Mouse (Mus musculus) adrenal gland, adult 18-20 months (tissue): ENCODE data around the gene Dhrs1. TPM values are rescaled to one million over a fixed set of nuclear protein-coding genes. Genes with fewer than 3 reads are reported as not detected.

Experiments used
- DNase-seq, 2 experiments: peaks; one replicate each; pipeline ENCODE4 v3.0.0; 2021 to 2022; ENCODE audit warnings: low spot score in 2 of 2
- long read RNA-seq, 2 experiments: library from polyadenylated mRNA; stranded (forward); transcript quantifications; one replicate each; pipeline ENCODE4 v2.0.0; 2021
- total RNA-seq, 2 experiments: library from RNA; stranded (reverse); gene quantifications; 1 replicate in 1 of 2; 2 replicates in 1 of 2; pipeline ENCODE4 v1.2.3; 2021

Gene Dhrs1
- total RNA-seq = 10 to 100 TPM; 60.4 to 72.0 TPM
- long read RNA-seq, experiment 1, transcript Dhrs1-201 (9 exons, 1,477 nt) = major isoform, 35 of 37 reads
- long read RNA-seq, experiment 1, partial matches to known transcripts = 0 of 37 reads
- long read RNA-seq, experiment 1, other reads (novel, unspliced or antisense) = 2 of 37 reads
- long read RNA-seq, experiment 2, transcript Dhrs1-201 (9 exons, 1,477 nt) = major isoform, 46 of 48 reads
- long read RNA-seq, experiment 2, partial matches to known transcripts = 1 of 48 reads
- long read RNA-seq, experiment 2, other reads (novel, unspliced or antisense) = 0 of 48 reads

DNA sequence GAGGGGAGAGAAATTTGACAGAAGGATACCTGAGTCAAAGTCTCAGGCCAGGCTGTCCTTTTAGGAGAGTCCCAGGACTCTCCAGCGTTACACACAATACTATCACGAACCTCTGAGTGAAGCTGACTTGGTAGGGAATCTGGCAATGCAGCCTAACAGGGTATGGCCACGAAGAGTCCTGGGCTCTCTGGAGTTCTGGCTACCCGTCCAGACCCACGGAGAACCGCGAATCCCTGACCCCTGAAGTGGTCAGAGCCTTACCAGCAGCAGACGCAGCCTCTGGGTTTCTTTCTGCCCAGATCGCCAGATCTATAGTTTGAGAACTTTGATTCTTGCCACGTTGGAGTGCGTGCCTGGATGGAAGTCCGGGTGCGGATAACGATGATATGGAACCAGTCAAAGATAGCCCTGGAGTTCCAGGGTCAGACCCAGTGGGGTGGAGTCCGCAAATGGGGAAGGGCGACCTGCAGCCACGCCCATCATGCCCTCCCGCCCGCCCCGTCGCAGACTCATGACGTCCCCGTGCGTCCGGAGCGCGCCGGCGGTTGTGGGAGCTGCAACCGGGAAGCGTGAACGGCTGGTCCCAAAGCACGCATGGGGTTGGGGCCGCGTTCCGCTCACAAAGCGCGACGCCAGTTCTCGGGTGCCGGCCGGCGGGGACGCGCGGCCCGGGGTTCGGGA is at the start of gene Dhrs1, which contains the start of gene Nop9:
Gene Dhrs1 (minus strand): TSS at position 511 of the 681 bp plus-strand sequence.
Gene Nop9 (plus strand): TSS at position 514 of the 681 bp plus-strand sequence.
- DNase-seq = peak; percentile 87 to 88

DNA sequence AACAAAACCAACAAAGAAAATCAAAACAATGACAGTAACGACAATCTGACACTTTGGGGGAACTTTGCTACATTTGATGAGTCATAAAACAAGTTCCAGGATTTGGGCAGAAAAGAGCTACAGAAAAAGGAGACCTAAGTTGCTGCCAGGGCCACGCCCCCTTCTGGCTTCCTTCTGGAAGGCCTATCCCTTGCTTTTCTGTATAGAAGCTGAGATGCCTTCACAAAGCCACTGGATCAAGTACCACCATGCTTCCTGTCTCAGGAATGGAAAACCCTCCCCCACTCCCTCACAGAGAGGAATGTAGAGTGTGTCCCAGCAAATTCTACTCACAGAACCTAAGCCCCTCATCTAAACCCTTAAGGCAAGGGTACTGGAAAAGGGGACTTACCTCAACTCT is 48.5 kb upstream of the Dhrs1 start:
- DNase-seq = no peak

DNA sequence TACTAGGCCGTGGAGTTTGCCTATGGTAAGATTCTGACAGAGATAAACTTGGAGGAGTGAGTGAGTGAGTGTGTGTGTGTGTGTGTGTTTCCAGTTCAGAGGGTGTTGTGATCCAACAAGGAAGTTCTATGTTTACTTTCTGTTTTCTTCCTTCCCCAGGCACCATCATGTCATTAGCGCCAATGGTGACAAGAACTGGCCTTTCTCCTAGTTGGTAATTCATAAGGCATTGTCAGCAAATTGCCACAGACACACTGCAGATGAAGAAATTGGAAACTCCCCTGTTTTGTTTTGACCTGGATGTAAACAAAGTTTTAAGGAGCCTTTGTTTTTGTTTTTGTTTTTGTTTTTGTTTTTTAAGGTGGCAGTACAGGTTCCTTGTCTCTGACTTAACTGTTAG is 48.0 kb upstream of the Dhrs1 start:
- DNase-seq = no peak

GRCm38 (mm10) chr14:55788256-55789050 is 43.0 kb upstream of the Dhrs1 start, which contains the start of gene Ripk3:
Gene Ripk3 (minus strand): TSS chr14:55788865.
- DNase-seq = no peak

GRCm38 (mm10) chr14:55787731-55788130 is 42.2 kb upstream of the Dhrs1 start:
- DNase-seq = no peak

DNA sequence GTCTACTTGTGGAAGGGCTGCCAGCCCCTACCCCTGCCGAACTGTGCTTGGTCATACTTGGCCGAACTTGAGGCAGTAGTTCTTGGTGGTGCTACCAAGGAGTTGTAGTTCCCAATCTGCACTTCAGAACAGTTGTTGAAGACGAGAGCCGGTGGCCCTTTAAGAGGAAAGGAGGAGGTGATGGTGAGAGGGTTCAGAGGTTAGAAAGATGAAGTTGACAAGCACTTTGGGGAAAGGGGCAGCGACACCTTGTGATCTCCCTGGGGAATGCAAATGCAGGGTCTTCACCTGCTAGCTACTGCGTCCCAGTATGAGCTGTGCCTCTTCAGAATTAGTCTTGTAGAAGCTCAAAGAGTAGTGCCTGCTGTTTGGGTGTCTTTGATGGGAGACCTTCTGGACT is 39.7 kb upstream of the Dhrs1 start:
- peak in 1 of 2 experiments; percentile 1 for DNase-seq

DNA sequence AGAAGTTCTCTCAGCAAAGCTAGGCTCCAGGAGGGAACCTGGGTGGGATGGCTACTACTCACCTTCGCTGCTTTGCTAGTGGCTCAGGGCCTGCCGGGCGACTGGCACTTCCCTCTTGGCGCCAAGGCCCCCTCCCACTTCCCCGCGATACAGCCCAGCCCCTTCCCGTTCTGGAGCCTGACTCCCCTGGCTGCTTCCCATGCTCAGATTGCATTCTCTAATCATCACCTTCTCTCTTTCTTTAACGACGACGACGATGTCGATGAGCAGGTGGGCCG is 38.4 kb upstream of the Dhrs1 start, which contains the start of gene Adcy4:
Gene Adcy4 (minus strand): TSS at position 138 of the 278 bp plus-strand sequence.
- peak; percentile 5 to 23 for DNase-seq

- peak; percentile 1 to 25 for DNase-seq
Measured at GRCm38 (mm10) chr14:55783171-55783957, 37.9 kb upstream of the Dhrs1 start.

- peak in 1 of 2 experiments; percentile 1 for DNase-seq
Measured at GRCm38 (mm10) chr14:55782361-55782960, 37.0 kb upstream of the Dhrs1 start.

- DNase-seq = peak; percentile 39 to 55
Measured at GRCm38 (mm10) chr14:55781310-55781709, 35.8 kb upstream of the Dhrs1 start.

DNA sequence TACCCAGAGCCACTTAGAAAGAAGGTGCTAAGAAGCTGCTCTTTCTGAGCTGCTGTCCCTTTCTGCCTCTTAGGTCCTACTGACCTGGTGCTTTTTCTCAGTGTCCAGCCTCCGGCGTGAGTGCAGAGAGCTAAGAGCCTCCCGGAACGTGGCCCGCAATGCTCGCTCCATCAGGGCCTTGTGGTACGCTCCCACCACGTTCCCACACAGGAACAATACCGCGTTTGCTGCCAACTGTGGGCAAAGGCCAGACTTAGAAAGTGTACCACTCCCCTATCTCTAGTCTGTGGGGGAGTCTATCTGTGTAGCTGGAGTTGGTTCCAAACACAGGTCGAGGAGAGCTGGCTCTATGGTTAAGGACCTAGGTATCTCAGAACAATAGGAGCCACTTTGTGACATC is 35.2 kb upstream of the Dhrs1 start:
- DNase-seq = peak; percentile 3 to 16

DNA sequence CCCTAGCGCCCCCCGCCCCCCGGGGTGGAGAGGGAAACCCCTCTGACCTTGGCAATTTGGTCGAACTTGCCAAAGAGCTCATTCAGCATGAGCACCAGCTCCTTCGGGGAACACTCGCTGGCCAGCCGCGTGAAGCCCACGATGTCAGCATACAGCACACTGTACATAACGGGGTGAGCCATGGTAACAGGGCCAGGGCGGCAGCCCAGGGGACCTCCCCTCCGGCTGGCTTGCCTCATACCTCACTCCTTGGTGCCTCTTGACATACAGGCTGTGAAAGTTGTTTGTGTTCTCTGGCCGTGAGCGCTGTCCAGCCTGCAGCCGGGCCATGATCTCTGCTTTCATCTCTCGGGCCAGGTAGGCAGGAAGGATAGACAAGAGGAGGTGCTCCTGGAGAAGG is 34.2 kb upstream of the Dhrs1 start:
- peak in 1 of 2 experiments; percentile 15 for DNase-seq

GRCm38 (mm10) chr14:55778686-55779085 is 33.2 kb upstream of the Dhrs1 start:
- DNase-seq = peak in 1 of 2 experiments; percentile 17

DNA sequence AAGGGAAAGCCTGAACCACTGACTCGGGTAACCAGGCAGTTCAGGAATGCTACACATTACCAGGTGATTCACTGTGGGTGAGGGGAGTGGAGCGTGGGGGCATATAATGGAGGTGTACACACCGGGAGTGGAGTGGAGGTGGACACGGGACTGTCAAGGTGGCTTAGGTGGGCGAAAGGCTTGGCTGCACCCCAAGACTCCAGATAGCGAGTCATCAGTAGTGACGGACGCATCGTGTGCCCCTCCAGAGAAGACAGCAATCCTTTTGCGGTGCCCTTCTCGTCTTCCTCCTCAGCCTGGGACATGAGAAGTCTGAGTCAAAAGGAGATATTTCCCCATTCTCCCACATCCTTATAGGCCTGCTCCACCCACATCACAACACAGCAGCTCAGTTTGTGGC is 32.3 kb upstream of the Dhrs1 start:
- peak in 1 of 2 experiments; percentile 15 for DNase-seq

- no peak for DNase-seq
Measured at GRCm38 (mm10) chr14:55777176-55777575, 31.7 kb upstream of the Dhrs1 start.

GRCm38 (mm10) chr14:55776711-55777110 is 31.2 kb upstream of the Dhrs1 start:
- peak in 1 of 2 experiments; percentile 5 for DNase-seq

DNA sequence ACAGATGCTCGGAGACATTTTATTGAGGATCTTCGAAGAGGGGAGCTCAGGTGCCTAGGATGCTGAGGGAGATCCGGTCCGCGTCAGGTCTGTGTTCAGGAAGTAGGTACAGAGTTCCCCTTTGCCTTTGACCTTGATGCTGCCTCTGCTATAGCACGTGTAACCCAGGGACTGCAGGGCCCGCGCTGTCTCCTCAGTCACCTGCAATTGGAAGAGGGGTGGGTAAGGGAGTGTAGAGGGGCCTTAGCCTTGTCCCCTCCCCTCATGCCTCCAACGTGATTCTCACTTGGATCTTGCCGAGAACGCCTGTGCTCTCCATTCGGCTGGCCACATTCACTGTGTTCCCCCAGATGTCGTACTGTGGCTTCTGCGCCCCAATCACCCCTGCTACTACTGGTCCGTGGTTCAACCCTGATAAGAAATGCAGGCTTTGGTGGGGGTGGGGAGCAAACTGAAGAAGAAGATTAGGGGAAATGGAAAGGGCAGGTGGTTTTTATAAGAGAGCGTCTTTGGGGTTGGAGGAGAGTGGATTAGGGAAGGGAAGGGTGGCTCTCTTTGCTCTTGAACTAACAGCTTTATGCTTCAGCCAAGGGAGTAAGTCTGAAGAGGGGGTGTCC is 23.7 kb upstream of the Dhrs1 start:
- no peak for DNase-seq

DNA sequence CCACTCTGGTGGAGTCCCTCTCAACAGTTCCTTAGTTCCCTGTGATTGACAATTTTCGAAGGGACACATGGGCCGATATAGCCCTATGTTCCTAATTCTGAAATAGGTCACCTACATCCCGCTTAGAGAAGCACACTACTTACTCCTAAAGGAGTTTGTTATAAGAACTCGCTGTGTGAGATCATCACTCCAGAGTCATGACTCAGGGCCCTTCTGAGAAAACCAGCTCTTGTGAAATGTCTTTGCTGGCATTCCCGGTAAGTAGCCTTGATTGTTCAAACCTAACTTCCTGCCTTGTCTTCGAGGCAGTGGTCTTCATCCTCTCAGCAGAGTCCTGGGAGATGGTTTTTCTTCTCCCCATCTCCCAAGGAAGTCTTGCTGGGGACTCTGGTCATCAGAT is 23.1 kb upstream of the Dhrs1 start:
- no peak for DNase-seq

DNA sequence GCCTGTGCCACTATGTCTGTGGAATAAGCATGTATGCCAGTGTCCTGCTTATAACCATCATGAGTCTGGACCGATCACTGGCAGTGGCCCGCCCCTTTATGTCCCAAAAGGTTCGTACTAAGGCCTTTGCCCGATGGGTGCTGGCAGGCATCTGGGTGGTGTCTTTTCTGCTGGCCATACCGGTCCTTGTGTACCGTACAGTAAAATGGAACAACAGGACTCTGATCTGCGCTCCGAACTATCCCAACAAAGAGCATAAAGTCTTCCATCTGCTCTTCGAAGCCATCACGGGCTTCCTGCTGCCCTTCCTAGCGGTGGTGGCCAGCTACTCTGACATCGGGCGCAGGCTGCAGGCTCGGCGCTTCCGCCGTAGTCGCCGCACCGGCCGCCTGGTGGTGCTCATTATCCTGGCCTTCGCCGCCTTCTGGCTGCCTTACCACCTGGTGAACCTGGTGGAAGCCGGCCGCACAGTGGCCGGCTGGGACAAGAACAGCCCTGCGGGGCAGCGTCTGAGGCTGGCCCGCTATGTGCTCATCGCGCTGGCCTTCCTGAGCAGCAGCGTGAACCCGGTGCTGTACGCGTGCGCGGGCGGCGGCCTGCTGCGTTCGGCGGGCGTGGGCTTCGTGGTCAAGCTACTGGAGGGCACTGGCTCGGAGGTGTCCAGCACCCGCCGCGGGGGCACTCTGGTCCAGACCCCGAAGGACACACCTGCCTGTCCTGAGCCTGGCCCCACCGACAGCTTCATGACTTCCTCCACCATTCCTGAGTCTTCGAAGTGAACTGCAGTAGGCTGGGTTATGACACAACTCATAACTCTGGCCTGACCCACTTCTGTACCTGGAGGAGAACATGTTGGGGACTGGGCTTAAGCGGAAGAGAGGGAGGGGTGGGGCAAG is 22.3 kb upstream of the Dhrs1 start:
- DNase-seq = peak; percentile 46 to 51
